ENCODE assay signal across 8 mouse cellular contexts in genomic region chr16:18036425-18036955, GRCm38 (mm10). TPM values are rescaled to one million over a fixed set of nuclear protein-coding genes. Genes with fewer than 3 reads are reported as not detected.
DNase-seq lines count a peak whose midpoint lies in the region; ATAC-seq lines count a peak whose summit lies in the region.

No protein-coding gene starts in this region.

- H3K4me2 ChIP-seq in midbrain, embryonic 14.5 days (ENCODE audit: low read length): no peak overlapping the region

- H3K4me3 ChIP-seq in limb, embryonic 10.5 days: no peak overlapping the region
- no peak overlapping the region for H3K4me3 ChIP-seq in midbrain, embryonic 14.5 days (replicated peaks; ENCODE audit: low read depth, low read length)

- H3K9me3 ChIP-seq in limb, embryonic 10.5 days (replicated peaks): no peaks in the 10 kb centered on the region
- H3K9me3 ChIP-seq in midbrain, embryonic 14.5 days (ENCODE audit: control insufficient read depth, low read length): no peaks in the 10 kb centered on the region

- H3K9ac ChIP-seq in midbrain, embryonic 14.5 days (replicated peaks; ENCODE audit: low read length): no peak overlapping the region

- intact Hi-C loops in heart, postnatal 14 days (cut with DNase I): no loop called here

- H3K36me3 ChIP-seq in limb, embryonic 10.5 days: no peaks in the 10 kb centered on the region
- H3K36me3 ChIP-seq in midbrain, embryonic 14.5 days (ENCODE audit: control insufficient read depth, insufficient read depth, low read length): no peaks in the 10 kb centered on the region

- ATAC-seq in midbrain, embryonic 14.5 days (ENCODE audit: low FRiP score, low TSS enrichment): no peak

- H3K27me3 ChIP-seq in limb, embryonic 10.5 days (ENCODE audit: low read depth, poor library complexity, severe bottlenecking): peaks cover 12% of the 10 kb centered on the region; the same call in 1 of the 2 replicates
- no peaks in the 10 kb centered on the region for H3K27me3 ChIP-seq in midbrain, embryonic 14.5 days (ENCODE audit: control insufficient read depth, insufficient read depth, low read length)

- no peaks in the 10 kb centered on the region for H3K4me1 ChIP-seq in limb, embryonic 10.5 days
- H3K4me1 ChIP-seq in midbrain, embryonic 14.5 days (ENCODE audit: control insufficient read depth, insufficient read depth, low read length): no peaks in the 10 kb centered on the region

- WGBS in limb, embryonic 10.5 days: 14% methylated on average over 16 of the region's 16 CpGs
- 20% methylated on average over 16 of the region's 16 CpGs for WGBS in midbrain, embryonic 14.5 days

- peak; percentile 39 to 64 for DNase-seq in left cerebral cortex, adult 18-20 months (ENCODE audit: low spot score in 2 of 2)
- no peak for DNase-seq in left cerebral cortex, adult 9 months (ENCODE audit: low spot score in 2 of 2)
- DNase-seq in MN1 (ENCODE audit: low spot score): peak; percentile 31
- peak; percentile 61 for DNase-seq in embryo, embryonic 11 days
- peak; percentile 40 to 49 for DNase-seq in heart, postnatal 14 days
- peak; percentile 63 for DNase-seq in limb, embryonic 10.5 days (ENCODE audit: low spot score)
- DNase-seq in midbrain, embryonic 14.5 days: peak; percentile 70
- DNase-seq in thymus, adult 18-20 months: peak; percentile 13 to 42

- H3K27ac ChIP-seq in limb, embryonic 10.5 days: no peak overlapping the region
- H3K27ac ChIP-seq in midbrain, embryonic 14.5 days (replicated peaks; ENCODE audit: low read depth, low read length): no peak overlapping the region

RNA-seq across cellular contexts. Expression of gene Dgcr6, which starts 16.2 kb away (rescaled TPM):
- total RNA-seq in left cerebral cortex, adult 18-20 months (2021): 10 to 100 TPM; 90.4 to 92.7 TPM
- total RNA-seq in heart, postnatal 14 days (2021): 10 to 100 TPM; 46.4 to 48.0 TPM
- 160 and 168 TPM in 2 replicates for polyA plus RNA-seq in limb, embryonic 10.5 days (2016; fragmentation: Nextera tagmentation; extraction: Ambion mirVana)
- 157 and 187 TPM in 2 replicates for polyA plus RNA-seq in midbrain, embryonic 14.5 days (2014; fragmentation: Nextera tagmentation; extraction: Ambion mirVana)

RNA-seq across cellular contexts. Expression of gene Prodh, which starts 53.5 kb away (rescaled TPM):
- total RNA-seq in left cerebral cortex, adult 18-20 months (2021): 10 to 100 TPM; 30.6 to 37.2 TPM
- total RNA-seq in heart, postnatal 14 days (2021): 10 to 100 TPM; 24.1 to 32.4 TPM
- 16.6 and 19.4 TPM in 2 replicates for polyA plus RNA-seq in limb, embryonic 10.5 days (2016; fragmentation: Nextera tagmentation; extraction: Ambion mirVana)
- polyA plus RNA-seq in midbrain, embryonic 14.5 days (2014; fragmentation: Nextera tagmentation; extraction: Ambion mirVana): 3.3 and 4.0 TPM in 2 replicates

RNA-seq across cellular contexts. Expression of gene Vpreb2, which starts 56.3 kb away (rescaled TPM):
- under 1 TPM in 1 of 2 experiments, not detected in 1; 0.51 TPM for total RNA-seq in left cerebral cortex, adult 18-20 months (2021)
- not detected for total RNA-seq in heart, postnatal 14 days (2021)
- polyA plus RNA-seq in limb, embryonic 10.5 days (2016; fragmentation: Nextera tagmentation; extraction: Ambion mirVana): not detected in 2 replicates
- polyA plus RNA-seq in midbrain, embryonic 14.5 days (2014; fragmentation: Nextera tagmentation; extraction: Ambion mirVana): not detected in 2 replicates

Comparison
In these comparisons a context has a peak if more than half of its experiments do, and no peak if none do; other contexts are left out.
1. DNase-seq: peak in left cerebral cortex, adult 18-20 months (2 of 2), MN1 (single experiment), embryo, embryonic 11 days (single experiment), heart, postnatal 14 days (2 of 2), limb, embryonic 10.5 days (single experiment), midbrain, embryonic 14.5 days (single experiment) and thymus, adult 18-20 months (2 of 2); none in left cerebral cortex, adult 9 months (0 of 2).